Mouse (Mus musculus) mature B cell (primary cell): Measurements from ENCODE around the gene Tbc1d22b.

Source experiments
- in situ Hi-C: fragments of 300-500 bp; cut with MboI; formaldehyde crosslinking; loops from 2 replicates; pipeline ENCODE4 v1.14.3; 2019

Gene Tbc1d22b

DNA sequence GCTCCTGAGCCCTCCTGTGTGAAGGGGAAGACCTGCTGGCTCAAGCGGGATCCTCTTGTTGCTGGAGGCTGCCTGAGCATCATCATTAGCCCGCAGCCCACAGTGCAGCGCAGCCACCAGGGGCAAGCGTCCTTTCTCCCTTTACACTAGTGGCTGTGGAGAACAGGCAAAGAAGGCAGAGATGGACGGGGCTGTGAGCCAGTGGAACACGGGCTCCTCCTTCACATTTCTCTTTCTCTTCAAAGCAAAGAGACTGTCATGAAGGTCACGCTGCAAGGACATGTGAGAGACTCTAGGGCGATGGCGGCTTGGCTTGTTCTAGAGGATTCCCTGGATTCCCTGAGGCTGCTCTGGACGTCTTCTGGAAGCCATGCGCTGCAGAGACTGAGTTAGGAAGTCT, 91.4 kb downstream of the Tbc1d22b start:
- in situ Hi-C loops, result no loop called here

DNA sequence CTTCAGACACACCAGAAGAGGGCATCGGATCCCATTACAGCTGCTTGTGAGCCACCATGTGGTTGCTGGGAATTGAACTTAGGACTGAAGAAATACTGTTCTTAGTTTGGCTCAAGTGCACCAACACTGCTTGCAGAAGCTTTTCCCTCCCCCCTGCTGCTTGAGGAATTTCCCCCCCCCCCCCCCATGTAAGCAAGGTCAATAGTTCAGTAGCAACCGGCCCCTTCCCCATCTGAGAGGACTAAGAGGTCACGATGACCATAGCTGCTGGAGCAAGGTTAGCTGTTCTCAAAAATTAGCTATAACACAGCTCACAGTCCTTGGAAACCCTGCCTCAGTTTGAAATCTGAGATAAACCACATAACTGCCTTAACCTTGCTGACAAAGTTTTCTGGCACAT, 92.6 kb downstream of the Tbc1d22b start:
- in situ Hi-C loops, result no loop called here
